9 mouse cellular contexts compared by ENCODE assay signal in the genomic region with DNA sequence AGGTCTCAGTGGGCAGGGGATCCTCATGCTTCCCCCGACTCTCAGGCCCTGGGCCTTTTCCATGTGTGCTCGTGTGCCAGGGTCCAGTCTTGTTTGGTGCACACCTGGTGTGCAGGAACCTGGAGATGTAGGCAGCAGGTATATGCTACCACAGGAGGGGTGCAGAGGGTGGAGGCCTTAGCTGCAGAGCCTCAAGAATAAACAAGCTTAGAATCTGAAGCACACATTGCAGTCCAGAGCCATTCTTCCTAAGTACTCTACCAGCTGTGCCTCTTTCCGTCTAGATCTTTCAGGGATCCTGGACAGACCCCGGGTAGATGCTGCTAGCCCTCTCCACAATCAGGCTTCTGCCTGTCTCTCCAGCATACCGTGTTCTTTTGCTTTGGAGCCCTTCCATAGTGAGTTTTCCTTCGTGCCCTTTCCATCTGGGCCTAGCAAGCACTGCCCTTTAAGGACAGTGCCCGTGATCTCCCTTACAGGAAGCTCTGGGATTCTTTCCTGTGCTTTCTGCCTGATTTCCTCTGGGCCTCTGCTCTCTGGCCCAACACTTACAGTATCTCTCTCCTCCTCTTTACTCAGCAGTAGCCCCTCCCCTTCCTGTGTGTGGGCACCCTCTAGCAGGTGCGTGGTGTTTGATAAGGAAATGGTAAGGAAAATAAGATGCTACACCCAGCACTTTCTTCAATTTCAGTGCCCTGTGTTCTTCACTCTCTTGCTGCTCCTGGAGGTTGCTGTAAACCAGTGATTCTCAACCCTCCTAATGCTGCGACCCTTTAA. TPM values are rescaled to one million over a fixed set of nuclear protein-coding genes. Genes with fewer than 3 reads are reported as not detected.
DNase-seq lines count a peak whose midpoint lies in the region; ATAC-seq and TF ChIP-seq lines count a peak whose summit lies in the region.
"Had no signal": no experiment of that assay in that cellular context is flagged by ENCODE, and none has a peak within 500 bp of the region (broad histone marks: within the 10 kb centered on the region; RNA-seq: fewer than 3 reads in every experiment).

No protein-coding gene starts in this region.

- peaks cover 68% of the 10 kb centered on the region for H3K4me1 ChIP-seq in midbrain, embryonic 10.5 days
- no peaks in the 10 kb centered on the region; the same call in 1 of the 2 replicates for H3K4me1 ChIP-seq in midbrain, postnatal 0 days (ENCODE audit: insufficient read depth, low read length)
- H3K4me1 ChIP-seq in forebrain, embryonic 12.5 days: peaks cover 41% of the 10 kb centered on the region
- H3K4me1 ChIP-seq in liver, embryonic 16.5 days (ENCODE audit: control insufficient read depth, low read depth, low read length): peaks cover 41% of the 10 kb centered on the region

- peaks cover 87% of the 10 kb centered on the region for H3K36me3 ChIP-seq in midbrain, embryonic 10.5 days
- H3K36me3 ChIP-seq in midbrain, postnatal 0 days (ENCODE audit: insufficient read depth, low read length): peaks cover 60% of the 10 kb centered on the region
- peaks cover 69% of the 10 kb centered on the region for H3K36me3 ChIP-seq in forebrain, embryonic 12.5 days (replicated peaks)
- H3K36me3 ChIP-seq in liver, embryonic 16.5 days (ENCODE audit: control insufficient read depth, insufficient read depth): peaks cover 57% of the 10 kb centered on the region

- 73% methylated on average over 9 of the region's 9 CpGs for WGBS in midbrain, embryonic 10.5 days
- 56% methylated on average over 9 of the region's 9 CpGs for WGBS in midbrain, postnatal 0 days
- 55% methylated on average over 9 of the region's 9 CpGs for WGBS in forebrain, embryonic 12.5 days
- WGBS in liver, embryonic 16.5 days (ENCODE audit: insufficient replicate concordance): 36% methylated on average over 9 of the region's 9 CpGs

- no peak overlapping the region for H3K4me2 ChIP-seq in midbrain, postnatal 0 days (ENCODE audit: low read depth, low read length, poor library complexity, severe bottlenecking)
- H3K4me2 ChIP-seq in forebrain, embryonic 12.5 days: peak overlapping the region; percentile 21; the same call in 1 of the 2 replicates
- peak overlapping the region; percentile 59 for H3K4me2 ChIP-seq in liver, embryonic 16.5 days (ENCODE audit: low read depth, low read length)
- H3K4me2 ChIP-seq: limb, embryonic 12.5 days had no signal

- ATAC-seq in midbrain, postnatal 0 days (ENCODE audit: low FRiP score): no peak
- ATAC-seq in forebrain, embryonic 12.5 days (ENCODE audit: low FRiP score): peak; percentile 27; the same call in 1 of the 2 replicates
- peak; percentile 96 for ATAC-seq in liver, embryonic 16.5 days (ENCODE audit: low read depth)

- peak overlapping the region; percentile 72 for H3K27ac ChIP-seq in midbrain, embryonic 10.5 days (replicated peaks)
- H3K27ac ChIP-seq in midbrain, postnatal 0 days (ENCODE audit: low read depth, low read length): no peak overlapping the region
- H3K27ac ChIP-seq in forebrain, embryonic 12.5 days: peak overlapping the region; percentile 90
- H3K27ac ChIP-seq in liver, embryonic 16.5 days (ENCODE audit: low read length): peak overlapping the region; percentile 94
- H3K27ac ChIP-seq: limb, embryonic 12.5 days had no signal

- no peaks in the 10 kb centered on the region for H3K27me3 ChIP-seq in midbrain, embryonic 10.5 days (ENCODE audit: low read depth, poor library complexity, severe bottlenecking)
- no peaks in the 10 kb centered on the region for H3K27me3 ChIP-seq in midbrain, postnatal 0 days (ENCODE audit: insufficient read depth, low read length)
- no peaks in the 10 kb centered on the region for H3K27me3 ChIP-seq in forebrain, embryonic 12.5 days
- no peaks in the 10 kb centered on the region for H3K27me3 ChIP-seq in liver, embryonic 16.5 days (ENCODE audit: control insufficient read depth, insufficient read depth, low read depth, low read length)
- H3K27me3 ChIP-seq: limb, embryonic 12.5 days had no signal

- no peak overlapping the region for H3K4me3 ChIP-seq in midbrain, embryonic 10.5 days
- no peak overlapping the region for H3K4me3 ChIP-seq in midbrain, postnatal 0 days (ENCODE audit: low read depth, low read length)
- H3K4me3 ChIP-seq in forebrain, embryonic 12.5 days (replicated peaks): no peak overlapping the region
- peak overlapping the region; percentile 20 for H3K4me3 ChIP-seq in liver, embryonic 16.5 days (ENCODE audit: low read depth, low read length)
- H3K4me3 ChIP-seq: limb, embryonic 12.5 days had no signal

- TF ChIP-seq CTCF in midbrain, postnatal 0 days (IDR thresholded peaks at IDR 0.05): no peak

- H3K9ac ChIP-seq in midbrain, postnatal 0 days (replicated peaks; ENCODE audit: low read length, poor library complexity, severe bottlenecking): no peak overlapping the region
- H3K9ac ChIP-seq in forebrain, embryonic 12.5 days: peak overlapping the region; percentile 36; the same call in 1 of the 2 replicates
- H3K9ac ChIP-seq in liver, embryonic 16.5 days (ENCODE audit: low read depth, low read length): peak overlapping the region; percentile 36
- H3K9ac ChIP-seq: limb, embryonic 12.5 days had no signal

- no peak for DNase-seq in midbrain, embryonic 10.5 days (ENCODE audit: low spot score)
- no peak for DNase-seq in midbrain, postnatal 0 days (ENCODE audit: low spot score)
- DNase-seq in thymus, postnatal 10 days (ENCODE audit: low spot score in 2 of 2): peak; percentile 69 to 72
- no peak for DNase-seq in right cerebral cortex, postnatal 25 days
- DNase-seq in layer of hippocampus, adult 9-10 months (ENCODE audit: low spot score): no peak
- DNase-seq in urinary bladder, postnatal 25 days (ENCODE audit: low spot score): no peak

- no peaks in the 10 kb centered on the region for H3K9me3 ChIP-seq in midbrain, embryonic 10.5 days (replicated peaks)
- no peaks in the 10 kb centered on the region for H3K9me3 ChIP-seq in midbrain, postnatal 0 days (ENCODE audit: low read length)
- H3K9me3 ChIP-seq in forebrain, embryonic 12.5 days: no peaks in the 10 kb centered on the region
- no peaks in the 10 kb centered on the region for H3K9me3 ChIP-seq in liver, embryonic 16.5 days (replicated peaks; ENCODE audit: control insufficient read depth, low read length)
- H3K9me3 ChIP-seq: limb, embryonic 12.5 days had no signal

RNA-seq across cellular contexts. Expression of a gene that starts 9.1 kb away (rescaled TPM):
- polyA plus RNA-seq in midbrain, embryonic 10.5 days (2016; fragmentation: Nextera tagmentation; extraction: Ambion mirVana): 1.5 TPM in 2 replicates
- total RNA-seq in midbrain, postnatal 0 days (2014; rRNA removed): 0.28 and 0.60 TPM in 2 replicates
- polyA plus RNA-seq in midbrain, postnatal 0 days (2015; fragmentation: Nextera tagmentation; extraction: Ambion mirVana): 0.60 and 0.63 TPM in 2 replicates
- polyA plus RNA-seq in forebrain, embryonic 12.5 days (2016; fragmentation: Nextera tagmentation; extraction: Ambion mirVana): 2.4 TPM in 2 replicates
- polyA plus RNA-seq in liver, embryonic 16.5 days (2015; fragmentation: Nextera tagmentation; extraction: Ambion mirVana): 0.75 and 1.8 TPM in 2 replicates

Comparison
In these comparisons a context has a peak if more than half of its experiments do, and no peak if none do; other contexts are left out.
1. DNase-seq: peak in thymus, postnatal 10 days (2 of 2); none in midbrain, embryonic 10.5 days (single experiment), midbrain, postnatal 0 days (single experiment), right cerebral cortex, postnatal 25 days (single experiment), layer of hippocampus, adult 9-10 months (single experiment) and urinary bladder, postnatal 25 days (single experiment).